ENCODE assay signal across 34 mouse cellular contexts in the genomic region with DNA sequence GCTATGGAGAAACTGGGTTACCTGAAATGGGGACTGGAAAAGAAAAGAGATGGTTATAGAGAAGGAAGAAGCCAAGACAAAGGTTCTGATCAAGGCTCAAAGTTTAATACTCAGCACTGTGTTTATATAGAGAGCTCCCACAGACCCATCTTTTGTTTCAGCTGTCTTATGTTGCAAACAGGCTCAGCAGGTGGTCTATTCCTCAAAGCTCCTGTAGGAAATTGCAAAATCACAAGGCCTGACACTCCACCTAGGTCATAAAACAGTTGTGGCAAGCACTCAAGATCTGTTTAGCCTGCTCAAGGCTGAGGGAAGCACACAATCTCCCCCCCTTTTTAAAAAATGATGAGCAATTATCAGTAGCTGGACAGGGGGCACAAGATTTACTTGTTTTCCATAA. TPM values are rescaled to one million over a fixed set of nuclear protein-coding genes. Genes with fewer than 3 reads are reported as not detected.
"Had no signal": no experiment of that assay in that cellular context is flagged by ENCODE, and none has a peak within 500 bp of the region (broad histone marks: within the 10 kb centered on the region; RNA-seq: fewer than 3 reads in every experiment).

No protein-coding gene starts in this region.

- H3K4me2 ChIP-seq: heart, embryonic 11.5 days; heart, embryonic 12.5 days; heart, embryonic 13.5 days; heart, embryonic 15.5 days; hindbrain, embryonic 12.5 days; hindbrain, embryonic 13.5 days; hindbrain, embryonic 14.5 days; hindbrain, embryonic 15.5 days; intestine, embryonic 15.5 days; kidney, embryonic 15.5 days had no signal

- H3K27ac ChIP-seq: heart, embryonic 13.5 days; heart, embryonic 15.5 days; hindbrain, embryonic 10.5 days; hindbrain, embryonic 12.5 days; hindbrain, embryonic 13.5 days; hindbrain, embryonic 14.5 days; hindbrain, embryonic 15.5 days; hindbrain, postnatal 0 days; intestine, embryonic 15.5 days; kidney, embryonic 15.5 days; kidney, postnatal 0 days; layer of hippocampus, adult 2 months; left cerebral cortex, adult 2 months had no signal

- H3K27me3 ChIP-seq: heart, embryonic 12.5 days; heart, embryonic 13.5 days; heart, embryonic 15.5 days; hindbrain, embryonic 12.5 days; hindbrain, embryonic 13.5 days; hindbrain, embryonic 15.5 days; intestine, embryonic 15.5 days; kidney, embryonic 15.5 days had no signal

- H3K9me3 ChIP-seq: hindbrain, embryonic 15.5 days; intestine, embryonic 15.5 days; kidney, embryonic 15.5 days had no signal

- H3K4me3 ChIP-seq: heart, embryonic 12.5 days; heart, embryonic 13.5 days; heart, embryonic 15.5 days; hindbrain, embryonic 10.5 days; hindbrain, embryonic 12.5 days; hindbrain, embryonic 13.5 days; hindbrain, embryonic 15.5 days; intestine, embryonic 15.5 days; kidney, embryonic 15.5 days; layer of hippocampus, adult 2 months; left cerebral cortex, adult 2 months had no signal

- ATAC-seq: hindbrain, postnatal 0 days; inflammation-experienced regulatory T-cells, adult 6 months; intestine, embryonic 15.5 days; intestine, embryonic 16.5 days; intestine, postnatal 0 days had no signal

- H3K4me1 ChIP-seq: heart, embryonic 13.5 days; heart, embryonic 15.5 days; hindbrain, embryonic 10.5 days; hindbrain, embryonic 12.5 days; hindbrain, embryonic 13.5 days; hindbrain, embryonic 15.5 days; intestine, embryonic 15.5 days; kidney, embryonic 15.5 days had no signal

- H3K9ac ChIP-seq: heart, embryonic 12.5 days; heart, embryonic 13.5 days; heart, embryonic 15.5 days; hindbrain, embryonic 12.5 days; hindbrain, embryonic 13.5 days; hindbrain, embryonic 14.5 days; hindbrain, embryonic 15.5 days; intestine, embryonic 15.5 days; kidney, embryonic 15.5 days had no signal

- DNase-seq: heart, postnatal 10 days; heart, postnatal 14 days; heart, postnatal 36 days; heart, postnatal 4 days; kidney, adult 11 months; kidney, adult 18-20 months; kidney, adult 2 months; kidney, adult 8-10 months; kidney, adult 9 months; kidney, postnatal 10 days; kidney, postnatal 14 days; kidney, postnatal 25 days; kidney, postnatal 36 days; kidney, postnatal 4 days; layer of hippocampus, adult 9-11 months; layer of hippocampus, postnatal 36 days had no signal

- H3K36me3 ChIP-seq: heart, embryonic 12.5 days; heart, embryonic 13.5 days; heart, embryonic 15.5 days; hindbrain, embryonic 10.5 days; hindbrain, embryonic 12.5 days; hindbrain, embryonic 15.5 days; intestine, embryonic 15.5 days; kidney, embryonic 15.5 days had no signal

RNA-seq across cellular contexts. Expression of a gene that starts 45.6 kb away (rescaled TPM):
- polyA plus RNA-seq: inflammation-experienced regulatory T-cells, adult 6 months had no signal
